Mouse (Mus musculus): ENCODE measurements around the gene Slc22a23. TPM values are rescaled to one million over a fixed set of nuclear protein-coding genes. Genes with fewer than 3 reads are reported as not detected.

Gene Slc22a23
- polyA plus RNA-seq, 2 experiments = 9.3 to 21.4 TPM

DNA sequence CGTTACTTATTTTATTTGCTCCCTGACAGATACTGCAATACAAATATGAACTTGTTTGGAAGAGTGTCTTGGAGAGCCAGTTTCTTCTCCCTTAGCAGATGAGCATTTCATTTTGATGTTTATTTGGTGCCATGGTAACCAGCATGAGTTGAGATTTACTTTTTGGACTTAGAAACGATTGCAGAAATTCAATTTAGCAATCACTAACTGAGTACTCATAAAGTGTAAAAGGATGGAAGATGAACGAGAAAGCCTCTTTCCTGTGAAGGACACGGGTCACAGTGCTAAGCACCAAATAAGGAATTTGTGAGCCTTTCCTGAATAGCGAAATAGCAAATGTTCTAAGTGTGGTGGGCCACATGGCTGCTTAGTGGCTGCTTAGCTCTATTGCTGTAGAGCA is 79.4 kb downstream of the Slc22a23 start:
- 62% methylated on average over 5 of the region's 5 CpGs for WGBS (ENCODE audit: insufficient replicate concordance)

DNA sequence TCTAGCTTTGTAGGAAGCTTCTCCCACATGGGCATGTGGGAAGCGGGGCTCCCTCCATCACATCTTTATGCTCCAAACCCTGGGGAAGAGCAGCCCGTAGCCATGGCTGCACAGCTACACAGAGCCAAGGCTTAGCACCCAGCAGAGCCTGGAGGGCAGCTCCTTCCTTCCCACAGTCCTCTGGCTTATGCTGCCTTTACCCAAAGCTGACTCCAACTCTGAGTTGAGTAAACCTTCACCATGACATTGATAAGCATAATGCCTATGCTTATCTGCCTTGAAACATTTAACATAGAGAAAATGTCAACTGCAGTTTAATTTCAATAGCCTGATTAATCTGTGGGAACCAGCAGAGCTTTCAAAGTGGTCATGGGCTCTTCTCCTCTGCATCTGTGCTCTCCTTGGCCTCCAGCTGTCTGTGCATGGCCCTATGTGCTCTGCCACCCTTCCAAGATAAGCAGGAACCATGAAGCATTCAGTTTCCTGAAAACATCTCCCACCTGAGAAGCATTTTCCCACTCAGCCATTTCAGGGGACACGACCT is 79.9 kb downstream of the Slc22a23 start:
- no peak overlapping the region for H3K9ac ChIP-seq (replicated peaks)
- DNase-seq (ENCODE audit: low read depth in 3 of 3, low spot score in 3 of 3) (peak in 1 of 3 experiments; percentile 40), ATAC-seq (ENCODE audit: insufficient read depth) (peak; percentile 80)
- H3K4me1 ChIP-seq (replicated peaks; ENCODE audit: control insufficient read depth in 2 of 2, insufficient read depth in 2 of 2, low read length in 1 of 2) = peaks cover 28 to 30% of the 10 kb centered on the region in 2 experiments
- H3K4me3 ChIP-seq (ENCODE audit: insufficient read depth in 1 of 2, low read depth in 2 of 2, low read length in 2 of 2) = no peak overlapping the region
- H3K27me3 ChIP-seq (ENCODE audit: control insufficient read depth, insufficient read depth, low read length) = no peaks in the 10 kb centered on the region
- WGBS (ENCODE audit: insufficient replicate concordance) = 60% methylated on average over 3 of the region's 3 CpGs
- TF ChIP-seq EP300 (IDR thresholded peaks at IDR 0.05; ENCODE audit: low read depth) = peak; percentile 75
- TF ChIP-seq CTCF (IDR thresholded peaks at IDR 0.05; ENCODE audit: low read depth) = no peak
- peak overlapping the region; percentile 23 for H3K27ac ChIP-seq
- peaks cover 25% of the 10 kb centered on the region for H3K36me3 ChIP-seq (replicated peaks; ENCODE audit: control insufficient read depth, insufficient read depth, low read depth)
- no peak overlapping the region for H3K4me2 ChIP-seq (ENCODE audit: low read depth)
- H3K9me3 ChIP-seq (ENCODE audit: control insufficient read depth, low read length) = no peaks in the 10 kb centered on the region

More for the DNA sequence above, 79.4 kb downstream of the Slc22a23 start:
- peaks cover 30% of the 10 kb centered on the region for H3K36me3 ChIP-seq (replicated peaks; ENCODE audit: control insufficient read depth, insufficient read depth, low read depth)
- ATAC-seq (ENCODE audit: insufficient read depth) (no peak), DNase-seq (ENCODE audit: low read depth in 3 of 3, low spot score in 3 of 3) (no peak)
- H3K4me3 ChIP-seq (ENCODE audit: insufficient read depth in 1 of 2, low read depth in 2 of 2, low read length in 2 of 2) = no peak overlapping the region
- H3K9me3 ChIP-seq (ENCODE audit: control insufficient read depth, low read length) = no peaks in the 10 kb centered on the region
- no peak overlapping the region for H3K9ac ChIP-seq (replicated peaks)
- H3K27me3 ChIP-seq (ENCODE audit: control insufficient read depth, insufficient read depth, low read length) = no peaks in the 10 kb centered on the region
- peaks cover 32 to 35% of the 10 kb centered on the region in 2 experiments for H3K4me1 ChIP-seq (replicated peaks; ENCODE audit: control insufficient read depth in 2 of 2, insufficient read depth in 2 of 2, low read length in 1 of 2)
- TF ChIP-seq CTCF (IDR thresholded peaks at IDR 0.05; ENCODE audit: low read depth) = no peak
- TF ChIP-seq EP300 (IDR thresholded peaks at IDR 0.05; ENCODE audit: low read depth) = no peak
- no peak overlapping the region for H3K4me2 ChIP-seq (ENCODE audit: low read depth)
- peak overlapping the region; percentile 23 for H3K27ac ChIP-seq

DNA sequence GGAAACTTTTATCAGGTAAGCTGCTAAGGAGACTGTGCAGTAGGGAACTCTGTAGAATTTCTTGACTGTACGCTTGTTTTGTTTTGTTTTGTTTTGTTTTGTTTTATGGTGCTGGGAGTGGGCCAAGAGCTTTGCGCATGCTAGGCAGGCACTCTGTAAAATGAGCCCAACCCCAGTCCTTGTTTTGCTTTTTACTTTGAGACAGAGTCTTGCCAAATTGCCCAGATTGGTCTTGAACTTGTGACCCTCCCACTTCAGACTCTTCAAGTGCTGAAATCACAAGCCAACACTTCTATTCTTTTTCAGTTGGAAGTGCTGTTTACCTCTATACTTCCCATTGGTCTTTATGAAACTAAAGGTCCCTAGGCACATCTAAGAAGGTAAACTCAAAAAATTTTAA is 80.5 kb downstream of the Slc22a23 start:
- Histone ChIP-seq H3K27ac (no peak overlapping the region), H3K9me3 (ENCODE audit: control insufficient read depth, low read length) (no peaks in the 10 kb centered on the region), H3K36me3 (replicated peaks; ENCODE audit: control insufficient read depth, insufficient read depth, low read depth) (peaks cover 23% of the 10 kb centered on the region), H3K27me3 (ENCODE audit: control insufficient read depth, insufficient read depth, low read length) (no peaks in the 10 kb centered on the region), H3K4me3 (ENCODE audit: insufficient read depth in 1 of 2, low read depth in 2 of 2, low read length in 2 of 2) (no peak overlapping the region), H3K9ac (replicated peaks) (no peak overlapping the region), H3K4me2 (ENCODE audit: low read depth) (no peak overlapping the region), H3K4me1 (replicated peaks; ENCODE audit: control insufficient read depth in 2 of 2, insufficient read depth in 2 of 2, low read length in 1 of 2) (peaks cover 27 to 28% of the 10 kb centered on the region in 2 experiments)
- no peak for TF ChIP-seq CTCF (IDR thresholded peaks at IDR 0.05; ENCODE audit: low read depth)
- no peak for TF ChIP-seq EP300 (IDR thresholded peaks at IDR 0.05; ENCODE audit: low read depth)
- ATAC-seq (ENCODE audit: insufficient read depth) (no peak), DNase-seq (ENCODE audit: low read depth in 3 of 3, low spot score in 3 of 3) (no peak)
- WGBS (ENCODE audit: insufficient replicate concordance) = 90% methylated on average over 2 of the region's 2 CpGs

DNA sequence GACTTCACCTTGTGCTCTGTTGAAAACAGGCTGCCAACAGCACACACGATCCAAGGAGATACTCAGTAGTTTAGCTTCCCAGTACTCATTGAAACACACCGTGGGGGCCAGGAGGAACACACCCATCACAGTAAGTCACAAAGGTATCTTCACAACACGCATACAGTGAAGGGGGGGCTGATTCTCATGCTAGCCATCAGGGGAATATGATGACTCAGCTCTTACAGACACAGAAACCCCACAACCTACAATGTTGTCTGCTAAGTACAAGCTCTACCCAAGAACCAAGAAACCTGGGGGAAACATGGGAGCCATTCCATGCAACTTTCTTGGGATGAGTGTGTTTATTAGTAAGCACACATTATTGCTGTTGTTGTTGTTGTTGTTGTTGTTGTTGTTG is 86.2 kb downstream of the Slc22a23 start:
- H3K36me3 ChIP-seq (replicated peaks; ENCODE audit: control insufficient read depth, insufficient read depth, low read depth) = peaks cover 14% of the 10 kb centered on the region
- H3K27me3 ChIP-seq (ENCODE audit: control insufficient read depth, insufficient read depth, low read length) = no peaks in the 10 kb centered on the region
- no peak overlapping the region for H3K9ac ChIP-seq (replicated peaks)
- peaks cover 20 to 36% of the 10 kb centered on the region in 2 experiments for H3K4me1 ChIP-seq (replicated peaks; ENCODE audit: control insufficient read depth in 2 of 2, insufficient read depth in 2 of 2, low read length in 1 of 2)
- ATAC-seq (ENCODE audit: insufficient read depth) (no peak), DNase-seq (ENCODE audit: low read depth in 3 of 3, low spot score in 3 of 3) (no peak)
- no peaks in the 10 kb centered on the region for H3K9me3 ChIP-seq (ENCODE audit: control insufficient read depth, low read length)
- TF ChIP-seq CTCF (IDR thresholded peaks at IDR 0.05; ENCODE audit: low read depth) (no peak), EP300 (IDR thresholded peaks at IDR 0.05; ENCODE audit: low read depth) (no peak)
- H3K4me2 ChIP-seq (ENCODE audit: low read depth) = no peak overlapping the region
- no peak overlapping the region for H3K4me3 ChIP-seq (ENCODE audit: insufficient read depth in 1 of 2, low read depth in 2 of 2, low read length in 2 of 2)
- no peak overlapping the region for H3K27ac ChIP-seq
- WGBS (ENCODE audit: insufficient replicate concordance) = 71% methylated on average over 3 of the region's 3 CpGs

DNA sequence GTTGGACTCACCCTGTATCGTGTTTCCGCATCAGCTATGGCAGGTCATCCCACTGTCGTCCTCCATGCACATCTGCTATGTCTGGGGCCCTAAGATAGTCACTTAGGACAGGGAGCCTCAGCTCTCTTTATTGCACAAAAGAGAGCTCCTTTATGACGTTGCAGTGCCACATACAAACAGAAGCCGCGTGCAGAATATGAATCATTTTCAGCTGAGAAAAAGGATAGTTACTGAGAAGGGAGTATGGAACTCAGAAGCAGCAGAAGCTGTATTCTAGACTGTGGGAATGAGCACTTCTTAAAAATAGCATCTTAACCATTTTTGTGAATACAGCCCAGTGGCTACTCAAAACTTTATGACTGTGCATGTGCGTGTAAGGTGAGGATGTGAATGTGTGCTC is 87.8 kb downstream of the Slc22a23 start:
- Histone ChIP-seq H3K9ac (replicated peaks) (no peak overlapping the region), H3K27ac (no peak overlapping the region), H3K4me3 (ENCODE audit: insufficient read depth in 1 of 2, low read depth in 2 of 2, low read length in 2 of 2) (no peak overlapping the region), H3K36me3 (replicated peaks; ENCODE audit: control insufficient read depth, insufficient read depth, low read depth) (peaks cover 16% of the 10 kb centered on the region), H3K9me3 (ENCODE audit: control insufficient read depth, low read length) (no peaks in the 10 kb centered on the region), H3K4me1 (replicated peaks; ENCODE audit: control insufficient read depth in 2 of 2, insufficient read depth in 2 of 2, low read length in 1 of 2) (peaks cover 26 to 42% of the 10 kb centered on the region in 2 experiments), H3K4me2 (ENCODE audit: low read depth) (no peak overlapping the region), H3K27me3 (ENCODE audit: control insufficient read depth, insufficient read depth, low read length) (no peaks in the 10 kb centered on the region)
- TF ChIP-seq EP300 (IDR thresholded peaks at IDR 0.05; ENCODE audit: low read depth) (no peak), CTCF (IDR thresholded peaks at IDR 0.05; ENCODE audit: low read depth) (no peak)
- 78% methylated on average over 7 of the region's 7 CpGs for WGBS (ENCODE audit: insufficient replicate concordance)
- DNase-seq (ENCODE audit: low read depth in 3 of 3, low spot score in 3 of 3) = no peak
- ATAC-seq (ENCODE audit: insufficient read depth) = no peak

Measured in liver, embryonic 14.5 days (tissue).